Mouse (Mus musculus) megakaryocyte progenitor cell, adult 5-6 weeks (primary cell): ENCODE measurements around the gene Rbm38. TPM values are rescaled to one million over a fixed set of nuclear protein-coding genes. Genes with fewer than 3 reads are reported as not detected.
A peak's percentile ranks its signal among the peaks of the same experiment; 100 is the strongest.

Experiments
- ATAC-seq: replicated peaks from 2 replicates; pipeline ENCODE4 v1.8.0; 2016; ENCODE audit warnings: mild to moderate bottlenecking, moderate TSS enrichment, inconsistent platforms; ENCODE audit not compliant: poor library complexity
- total RNA-seq, 2 experiments: library from RNA; stranded (forward) in 1 of 2; stranded (reverse) in 1 of 2; fragments of 157-497, 149-512 nt in 1 of 2; fragments of 200-1000 nt in 1 of 2; gene quantifications; 2 replicates each; pipeline versions ENCODE4 v1.2.3 to v1.2.4; 2015 to 2017

The Rbm38 gene
- total RNA-seq, 2 experiments from 2014 or later: 50.3 to 153 TPM

DNA sequence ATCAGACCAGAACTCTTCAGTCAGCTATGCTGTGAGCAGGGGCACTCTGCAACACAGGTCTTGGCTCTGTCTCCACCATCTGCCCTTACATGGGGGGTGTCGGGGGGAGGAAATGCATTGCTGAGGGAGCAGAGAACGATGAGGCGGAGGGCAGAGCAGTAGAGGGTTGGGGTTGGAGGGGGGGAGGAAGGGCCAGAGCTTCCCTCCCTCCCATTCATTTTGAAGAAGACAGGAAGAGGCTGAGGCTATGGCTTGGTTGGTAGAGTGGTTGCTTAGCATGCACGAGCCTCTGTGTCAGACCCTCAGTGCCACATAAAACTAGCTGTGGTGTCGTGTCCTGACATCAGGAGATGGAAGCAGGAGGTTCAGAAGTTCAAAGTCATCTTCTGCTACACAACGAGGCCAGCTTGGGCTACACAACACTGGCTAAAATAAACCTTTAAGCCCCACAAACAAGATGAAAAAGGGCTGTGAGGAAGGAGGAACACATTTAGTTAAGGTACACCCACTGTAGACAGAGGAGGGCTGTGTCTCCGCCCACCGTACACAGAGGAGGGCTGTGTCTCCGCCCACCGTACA, 36.1 kb downstream of the Rbm38 start:
- peak; percentile 7 for ATAC-seq

DNA sequence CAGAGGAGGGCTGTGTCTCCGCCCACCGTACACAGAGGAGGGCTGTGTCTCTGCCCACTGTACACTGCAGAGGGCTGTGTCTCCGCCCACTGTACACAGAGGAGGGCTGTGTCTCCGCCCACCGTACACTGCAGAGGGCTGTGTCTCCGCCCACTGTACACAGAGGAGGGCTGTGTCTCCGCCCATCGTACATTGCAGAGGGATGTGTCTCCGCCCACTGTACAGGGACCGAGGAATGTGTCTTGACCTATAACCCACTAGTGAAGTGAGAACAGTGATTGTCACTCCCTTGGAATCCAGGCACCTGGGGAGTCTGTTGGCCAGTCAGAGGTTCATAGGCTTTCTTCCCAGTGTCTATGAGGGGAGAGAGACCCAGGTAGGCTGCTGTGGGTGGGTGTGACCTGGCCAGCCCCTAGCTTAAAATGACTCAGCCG, 36.6 kb downstream of the Rbm38 start:
- peak; percentile 67 for ATAC-seq

GRCm38 (mm10) chr2:173057623-173058022, 37.3 kb downstream of the Rbm38 start:
- no peak for ATAC-seq

DNA sequence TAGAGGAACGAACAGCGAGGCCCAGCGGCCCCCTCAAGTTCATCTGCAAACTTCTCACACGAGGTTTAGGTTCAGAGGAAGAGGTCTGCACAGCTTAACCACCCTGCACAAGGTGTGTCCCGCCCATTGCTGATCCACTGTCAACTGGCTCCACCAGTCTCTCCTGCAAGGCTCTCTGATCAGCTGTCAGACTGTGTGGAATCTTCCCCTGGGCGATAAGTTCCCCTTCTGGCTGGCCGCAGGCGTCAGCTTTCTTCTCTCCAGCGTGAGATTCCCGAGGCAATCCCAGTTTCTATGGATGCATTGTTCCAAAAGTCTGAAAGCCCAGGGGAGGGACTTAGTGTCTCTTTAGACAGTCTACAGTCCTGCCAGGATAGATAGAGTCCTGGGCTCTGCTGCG, 38.0 kb downstream of the Rbm38 start:
- ATAC-seq: no peak

DNA sequence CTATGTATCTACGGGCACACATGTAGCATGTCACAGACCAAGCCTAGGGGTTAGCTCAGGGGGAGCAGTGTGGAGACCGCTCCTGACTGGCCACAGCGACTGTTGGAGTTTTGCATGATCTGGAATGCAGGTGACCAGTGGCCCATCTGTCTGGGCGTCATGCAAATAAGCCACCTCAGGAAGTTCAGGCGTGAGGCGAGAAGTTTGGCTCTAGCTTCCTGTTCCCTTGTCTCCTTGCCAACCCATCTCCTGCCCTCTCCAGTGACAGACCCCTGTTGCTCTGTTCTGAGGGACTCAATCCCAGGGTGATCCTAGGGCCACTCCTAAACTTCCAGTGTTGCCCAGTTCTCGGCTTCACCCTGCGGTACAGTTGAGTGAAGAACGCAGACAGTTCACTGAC, 40.2 kb downstream of the Rbm38 start:
- ATAC-seq: no peak

DNA sequence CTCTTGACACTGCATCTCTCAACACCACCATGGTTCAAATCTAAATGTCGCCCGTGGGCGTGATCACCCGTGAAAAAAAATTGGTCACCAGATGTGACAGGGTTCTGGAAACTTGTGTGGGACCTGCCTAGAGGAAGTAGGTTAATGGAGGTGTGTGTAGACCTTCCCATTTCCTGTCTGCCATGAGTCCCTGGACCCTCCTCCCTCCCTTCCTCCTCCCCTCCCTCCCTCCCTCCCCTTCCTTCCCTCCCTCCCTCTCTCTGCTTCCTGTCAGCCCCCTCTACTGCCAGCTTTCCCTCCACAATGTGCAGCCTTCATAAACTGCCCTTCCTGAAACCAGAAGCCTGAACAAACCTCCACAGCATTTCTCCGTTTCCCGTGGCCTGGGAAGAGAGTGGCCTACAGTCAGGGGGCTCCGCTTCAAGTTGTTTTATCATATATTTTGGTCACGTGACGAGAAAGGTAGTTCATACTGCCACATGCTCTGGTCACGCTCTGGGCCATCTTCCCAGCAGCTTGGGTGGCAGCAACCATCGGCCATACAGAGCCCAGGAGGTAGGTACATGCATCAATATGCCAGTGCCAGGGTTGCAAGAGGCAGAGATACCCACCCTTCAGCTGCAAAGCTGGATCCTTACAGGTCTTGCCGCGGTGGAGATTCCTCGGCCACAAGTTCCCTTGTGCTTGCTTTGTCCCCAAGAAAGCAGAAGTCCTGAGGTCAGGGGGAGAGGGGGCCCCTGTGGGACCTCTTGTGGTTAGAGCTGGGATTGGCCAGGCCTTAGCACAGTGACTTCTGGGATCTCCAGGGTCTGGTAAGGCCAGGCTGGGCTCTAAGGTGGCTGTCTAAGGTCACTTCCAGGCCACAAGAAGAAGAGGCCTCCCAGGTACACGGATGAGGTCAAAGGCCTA, 41.4 kb downstream of the Rbm38 start:
- ATAC-seq: peak; percentile 82

DNA sequence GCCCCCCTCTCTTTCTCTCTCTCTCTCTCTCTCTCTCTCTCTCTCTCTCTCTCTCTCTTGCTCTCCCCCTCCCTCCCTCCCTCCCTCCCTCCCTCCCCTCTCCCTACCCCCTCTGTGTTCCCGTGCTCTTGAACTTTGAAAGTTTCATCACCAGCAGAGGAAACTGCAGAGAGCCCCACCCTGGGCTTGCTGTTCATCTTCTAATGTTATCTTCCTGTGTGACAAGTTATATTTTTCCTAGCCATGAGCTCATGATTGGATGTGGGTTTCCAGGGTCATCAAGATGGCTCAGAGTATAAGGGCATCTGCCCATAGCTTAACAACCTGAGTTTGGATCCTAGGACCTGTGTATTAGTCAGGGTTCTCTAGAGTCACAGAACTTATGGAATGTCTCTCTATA, 42.9 kb downstream of the Rbm38 start:
- no peak for ATAC-seq

DNA sequence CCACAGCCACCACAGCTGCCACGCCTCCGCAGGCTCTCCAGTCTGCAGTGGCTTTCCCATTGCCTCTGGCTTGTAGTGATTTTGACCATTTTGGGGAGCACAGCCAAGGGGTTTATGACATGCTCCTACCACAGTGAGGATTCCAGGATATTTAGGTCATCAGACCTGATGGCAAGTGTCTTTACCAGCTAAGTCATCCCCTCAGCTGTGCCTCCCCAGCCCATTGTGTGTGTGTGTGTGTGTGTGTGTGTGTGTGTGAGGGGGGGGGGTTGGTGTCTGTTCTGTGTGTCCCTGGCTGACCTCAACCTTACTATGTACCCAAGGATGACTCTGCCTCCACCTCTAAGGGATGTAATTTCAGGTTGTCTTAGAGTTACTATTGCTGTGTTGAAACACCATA, 44.6 kb downstream of the Rbm38 start:
- no peak for ATAC-seq

DNA sequence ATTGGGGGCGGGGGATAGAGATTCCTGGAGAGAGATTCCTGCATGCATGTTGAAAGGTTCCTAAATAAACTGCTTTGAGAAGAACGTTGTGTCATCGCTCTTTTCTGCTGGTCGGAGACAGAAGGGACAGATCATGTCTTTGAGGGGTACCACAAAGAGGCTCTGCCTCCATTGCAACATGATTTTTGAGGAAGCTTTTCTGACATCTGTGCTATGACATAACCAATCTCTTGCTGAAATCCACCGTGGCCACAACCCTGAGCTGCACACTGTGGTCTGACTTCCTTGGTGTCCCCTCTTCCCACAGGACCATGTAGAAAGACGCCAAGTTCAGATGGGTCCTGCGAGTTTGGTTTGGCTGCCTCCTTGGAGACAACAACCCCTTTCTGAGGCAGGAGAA, 52.6 kb downstream of the Rbm38 start:
- peak; percentile 99 for ATAC-seq

- no peak for ATAC-seq
Measured at GRCm38 (mm10) chr2:173073666-173074065, 53.4 kb downstream of the Rbm38 start.

DNA sequence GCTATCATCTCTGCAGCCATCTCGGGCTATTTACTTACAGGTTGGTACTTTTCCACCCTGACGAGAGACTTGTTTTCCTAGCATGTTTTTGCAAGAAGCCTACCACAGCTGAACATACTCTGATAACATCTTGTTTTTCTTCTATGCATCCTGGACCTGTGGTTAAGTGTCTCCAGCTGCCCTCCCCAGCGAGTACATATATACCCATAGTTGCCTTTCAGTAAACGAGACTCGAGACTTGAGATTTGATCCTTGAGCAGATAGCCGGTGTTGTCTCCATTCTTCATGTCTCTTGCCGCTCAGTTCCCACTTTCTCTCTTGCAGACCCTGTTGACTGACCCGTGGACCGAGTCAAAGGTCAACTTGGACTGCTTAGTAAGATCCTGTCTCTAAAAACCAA, 56.6 kb downstream of the Rbm38 start:
- ATAC-seq: no peak

DNA sequence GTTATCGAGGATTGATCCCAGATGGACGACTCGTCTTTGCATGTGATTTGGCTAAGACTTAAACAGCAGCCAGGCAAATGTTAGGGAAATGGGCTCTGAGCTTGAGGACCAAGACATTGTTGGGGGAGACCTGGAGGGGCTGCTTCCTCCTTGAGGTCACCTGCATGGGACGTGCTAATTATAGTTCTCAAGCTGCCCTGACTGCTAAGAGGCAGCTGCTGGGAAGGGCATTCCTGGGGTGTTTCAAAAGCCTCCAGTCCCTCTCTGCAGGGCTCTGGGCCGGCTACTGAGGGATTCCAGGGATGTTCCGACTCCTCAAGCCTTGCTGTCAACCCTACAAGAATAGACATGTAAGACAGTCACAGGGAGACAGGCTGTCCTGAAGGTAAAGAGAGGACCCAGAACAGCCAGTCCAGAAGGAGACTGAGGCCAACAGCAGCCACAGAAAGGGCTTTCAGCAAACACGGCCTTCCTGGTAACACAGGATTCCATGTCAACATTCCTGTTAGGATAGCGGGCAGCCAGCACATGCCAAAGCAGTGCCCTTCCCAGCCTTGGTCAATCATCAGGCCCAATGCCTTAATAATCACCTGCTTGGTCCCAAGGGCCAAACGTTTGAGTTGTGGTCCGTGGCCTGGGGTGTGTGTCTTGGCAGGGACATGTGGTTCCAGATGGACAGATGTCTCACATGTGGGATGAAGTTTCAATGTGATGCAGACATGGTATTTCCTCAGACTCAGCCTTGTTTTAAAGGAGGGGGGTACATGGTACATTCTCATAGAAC, 59.7 kb downstream of the Rbm38 start:
- ATAC-seq: no peak

DNA sequence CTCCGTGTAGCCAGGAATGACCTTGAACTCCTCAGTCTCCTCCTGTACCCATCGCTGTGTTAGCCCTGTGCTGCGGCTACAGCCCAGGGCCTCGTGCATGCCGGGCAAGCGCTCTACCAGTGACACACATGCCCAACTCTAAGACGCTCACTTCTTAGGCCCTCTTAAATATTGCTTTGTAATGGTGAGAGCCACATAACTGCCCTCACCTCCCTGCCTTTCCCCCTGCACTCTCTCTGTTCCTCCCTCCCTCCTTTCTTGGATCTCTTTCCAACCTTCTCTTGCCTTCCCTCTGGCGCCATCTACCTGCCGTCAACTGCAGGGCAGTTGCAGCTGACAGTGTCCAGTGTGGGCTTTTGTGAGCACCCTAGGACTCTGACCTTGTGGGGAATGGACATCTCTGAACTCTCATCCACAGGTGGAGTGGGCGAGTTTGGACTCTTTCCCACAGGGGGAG, 60.5 kb downstream of the Rbm38 start:
- ATAC-seq: peak; percentile 76

DNA sequence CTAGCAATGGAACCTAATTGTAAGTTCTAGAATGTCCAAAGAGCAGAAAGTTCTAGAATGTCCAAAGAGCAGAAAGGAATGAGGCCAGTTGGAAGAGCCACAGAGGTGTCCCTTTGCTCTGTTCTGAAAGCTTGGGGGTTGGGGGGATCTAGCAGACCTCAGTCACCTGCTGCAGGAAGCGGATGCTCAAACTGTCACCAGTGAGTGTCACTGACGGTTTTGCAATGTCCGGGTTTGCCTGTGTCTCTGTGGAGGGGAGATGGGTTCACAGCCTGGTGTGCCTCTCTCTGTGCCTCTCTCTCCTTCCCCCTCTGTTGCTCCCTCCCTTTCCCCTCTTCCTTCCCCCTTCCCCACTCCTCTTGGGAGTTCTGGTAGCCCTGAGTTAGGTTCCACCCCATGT, 62.4 kb downstream of the Rbm38 start:
- peak; percentile 58 for ATAC-seq

DNA sequence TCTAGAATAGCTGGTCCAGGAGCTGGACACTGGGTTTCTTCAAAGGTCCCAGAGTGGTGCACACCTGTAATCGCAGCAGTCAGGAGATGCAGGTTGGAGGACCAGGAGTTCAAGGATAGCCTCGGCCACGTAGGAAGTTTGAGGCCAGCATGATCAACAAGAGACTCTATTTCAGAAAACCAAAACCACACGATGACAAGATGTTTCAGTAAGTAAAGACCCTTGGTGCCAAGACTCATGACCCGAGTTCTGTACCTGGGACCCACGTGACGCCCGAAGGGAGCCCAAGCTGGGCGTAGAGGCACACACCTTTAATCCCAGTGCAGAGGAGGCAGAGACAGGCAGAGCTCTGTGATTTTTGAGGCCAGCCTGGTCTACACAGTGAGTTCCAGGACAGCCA, 62.8 kb downstream of the Rbm38 start:
- ATAC-seq: no peak

DNA sequence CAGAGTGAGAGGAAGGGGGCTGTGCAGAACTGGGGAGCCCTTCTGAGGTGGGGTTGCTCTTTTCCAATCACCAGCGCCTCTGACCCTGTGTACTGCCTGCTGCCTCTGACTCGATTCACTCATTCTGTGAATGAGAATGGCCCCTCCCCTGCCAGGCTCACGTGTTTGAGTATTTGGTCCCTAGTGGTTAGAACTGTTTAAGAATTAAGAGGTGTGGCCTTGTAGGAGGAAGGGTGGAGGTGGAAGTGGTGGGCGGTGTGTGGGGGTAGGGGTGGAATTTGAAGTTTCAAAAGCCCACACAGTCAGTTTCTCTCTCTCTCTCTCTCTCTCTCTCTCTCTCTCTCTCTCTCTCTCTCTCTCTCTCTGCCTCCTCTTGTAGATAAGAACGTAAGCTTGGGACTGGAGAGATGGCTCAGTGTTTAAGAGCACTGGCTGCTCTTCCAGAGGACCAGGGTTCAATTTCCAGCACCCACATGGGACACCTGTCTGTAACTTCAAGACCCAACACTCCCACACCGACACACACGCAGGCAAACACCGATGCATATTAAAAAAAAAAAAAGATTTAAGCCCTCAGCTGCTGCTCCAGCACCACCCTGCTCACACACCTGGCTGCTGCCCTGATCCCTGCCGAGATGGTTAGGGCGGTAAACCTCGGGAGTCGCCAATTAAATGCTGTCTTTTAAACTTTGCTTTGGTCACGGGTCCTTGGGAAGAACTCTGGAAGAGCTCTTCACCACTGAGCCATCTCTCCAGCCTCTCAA, 63.6 kb downstream of the Rbm38 start:
- ATAC-seq: peak; percentile 81

Other genes with a start within 250 kb of the Rbm38 start
- 0.10 TPM in 1 of 2 replicates, not detected in the other for gene Bmp7, start 80.2 kb upstream of the Rbm38 start, total RNA-seq (2015)
- gene Bmp7, start 80.2 kb upstream of the Rbm38 start, total RNA-seq (2017): not detected in 2 replicates
- gene Spo11, start 42.8 kb upstream of the Rbm38 start, total RNA-seq (2015): not detected in 2 replicates
- gene Spo11, start 42.8 kb upstream of the Rbm38 start, total RNA-seq (2017): not detected in 2 replicates
- gene Rae1, start 20.4 kb upstream of the Rbm38 start, total RNA-seq (2015): 121 and 128 TPM in 2 replicates
- gene Rae1, start 20.4 kb upstream of the Rbm38 start, total RNA-seq (2017): 72.9 and 76.3 TPM in 2 replicates
- gene Ctcfl, start 99.0 kb downstream of the Rbm38 start, total RNA-seq (2015): not detected in 2 replicates
- not detected in 2 replicates for gene Ctcfl, start 99.0 kb downstream of the Rbm38 start, total RNA-seq (2017)
- gene Pck1, start 132.6 kb downstream of the Rbm38 start, total RNA-seq (2015): not detected in 2 replicates
- not detected in 2 replicates for gene Pck1, start 132.6 kb downstream of the Rbm38 start, total RNA-seq (2017)
- 2.0 and 5.3 TPM in 2 replicates for gene Zbp1, start 198.4 kb downstream of the Rbm38 start, total RNA-seq (2015)
- gene Zbp1, start 198.4 kb downstream of the Rbm38 start, total RNA-seq (2017): 2.5 and 2.9 TPM in 2 replicates